Mouse (Mus musculus): ENCODE data around the gene Spns3. TPM values are rescaled to one million over a fixed set of nuclear protein-coding genes. Genes with fewer than 3 reads are reported as not detected.

Spns3 gene
- polyA plus RNA-seq, 1 experiment = 0.45 TPM

- no peak for DNase-seq (ENCODE audit: low spot score)
These were observed 65.8 kb downstream of the Spns3 start for GRCm38 (mm10) chr11:72484549-72484948.

GRCm38 (mm10) chr11:72481952-72482351 lies 68.4 kb downstream of the Spns3 start:
- no peak for DNase-seq (ENCODE audit: low spot score)

GRCm38 (mm10) chr11:72481313-72481712 lies 69.0 kb downstream of the Spns3 start:
- no peak for DNase-seq (ENCODE audit: low spot score)

GRCm38 (mm10) chr11:72479499-72479898 lies 70.8 kb downstream of the Spns3 start:
- no peak for DNase-seq (ENCODE audit: low spot score)

GRCm38 (mm10) chr11:72478228-72478627 lies 72.1 kb downstream of the Spns3 start:
- no peak for DNase-seq (ENCODE audit: low spot score)

- DNase-seq (ENCODE audit: low spot score) = no peak
These were observed 72.7 kb downstream of the Spns3 start for GRCm38 (mm10) chr11:72477653-72478052.

GRCm38 (mm10) chr11:72477182-72477581 lies 73.1 kb downstream of the Spns3 start:
- no peak for DNase-seq (ENCODE audit: low spot score)

GRCm38 (mm10) chr11:72476074-72476625 lies 74.2 kb downstream of the Spns3 start:
- DNase-seq (ENCODE audit: low spot score) = no peak

GRCm38 (mm10) chr11:72475408-72475807 lies 74.9 kb downstream of the Spns3 start:
- no peak for DNase-seq (ENCODE audit: low spot score)

- DNase-seq (ENCODE audit: low spot score) = no peak
These were observed 75.4 kb downstream of the Spns3 start for GRCm38 (mm10) chr11:72474926-72475325.

GRCm38 (mm10) chr11:72473540-72473939 lies 76.8 kb downstream of the Spns3 start:
- no peak for DNase-seq (ENCODE audit: low spot score)

- no peak for DNase-seq (ENCODE audit: low spot score)
These were observed 78.9 kb downstream of the Spns3 start for GRCm38 (mm10) chr11:72471381-72471780.

GRCm38 (mm10) chr11:72470004-72470403 lies 80.3 kb downstream of the Spns3 start:
- DNase-seq (ENCODE audit: low spot score) = no peak

- DNase-seq (ENCODE audit: low spot score) = no peak
These were observed 81.1 kb downstream of the Spns3 start for GRCm38 (mm10) chr11:72469217-72469616.

- no peak for DNase-seq (ENCODE audit: low spot score)
These were observed 81.8 kb downstream of the Spns3 start for GRCm38 (mm10) chr11:72468525-72468924.

- DNase-seq (ENCODE audit: low spot score) = no peak
These were observed 83.4 kb downstream of the Spns3 start for GRCm38 (mm10) chr11:72466694-72467507.

- DNase-seq (ENCODE audit: low spot score) = no peak
These were observed 84.2 kb downstream of the Spns3 start for GRCm38 (mm10) chr11:72465978-72466693.

GRCm38 (mm10) chr11:72464821-72465220 lies 85.5 kb downstream of the Spns3 start:
- DNase-seq (ENCODE audit: low spot score) = no peak

- no peak for DNase-seq (ENCODE audit: low spot score)
These were observed 88.8 kb downstream of the Spns3 start for GRCm38 (mm10) chr11:72461500-72461981.

GRCm38 (mm10) chr11:72458502-72458901 lies 91.8 kb downstream of the Spns3 start:
- DNase-seq (ENCODE audit: low spot score) = no peak

GRCm38 (mm10) chr11:72457995-72458496 lies 92.3 kb downstream of the Spns3 start:
- no peak for DNase-seq (ENCODE audit: low spot score)

GRCm38 (mm10) chr11:72455694-72456093 lies 94.6 kb downstream of the Spns3 start:
- DNase-seq (ENCODE audit: low spot score) = no peak
